Mouse (Mus musculus): ENCODE measurements around the gene Adam15.

Adam15 gene

DNA sequence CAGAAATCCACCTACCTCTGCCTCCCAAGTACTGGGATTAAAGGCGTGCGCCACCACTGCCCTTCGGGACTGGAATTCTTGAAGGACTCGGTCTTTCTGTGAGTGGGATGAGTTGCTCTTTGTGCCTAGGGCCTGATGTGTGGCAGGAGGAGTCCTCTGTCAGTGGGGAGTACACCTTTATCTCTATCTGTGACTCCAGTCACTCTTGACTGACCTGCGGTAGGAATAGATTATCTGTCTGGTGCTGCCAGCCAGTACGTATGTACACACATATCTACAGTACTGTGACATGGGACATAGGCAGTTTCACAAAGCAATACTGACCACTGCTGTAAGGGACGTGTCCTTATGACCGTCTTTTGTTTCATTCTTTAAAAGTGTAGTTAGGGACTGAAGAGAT is 23.9 kb downstream of the Adam15 start:
- DNase-seq (ENCODE audit: low read depth, low spot score): no peak

DNA sequence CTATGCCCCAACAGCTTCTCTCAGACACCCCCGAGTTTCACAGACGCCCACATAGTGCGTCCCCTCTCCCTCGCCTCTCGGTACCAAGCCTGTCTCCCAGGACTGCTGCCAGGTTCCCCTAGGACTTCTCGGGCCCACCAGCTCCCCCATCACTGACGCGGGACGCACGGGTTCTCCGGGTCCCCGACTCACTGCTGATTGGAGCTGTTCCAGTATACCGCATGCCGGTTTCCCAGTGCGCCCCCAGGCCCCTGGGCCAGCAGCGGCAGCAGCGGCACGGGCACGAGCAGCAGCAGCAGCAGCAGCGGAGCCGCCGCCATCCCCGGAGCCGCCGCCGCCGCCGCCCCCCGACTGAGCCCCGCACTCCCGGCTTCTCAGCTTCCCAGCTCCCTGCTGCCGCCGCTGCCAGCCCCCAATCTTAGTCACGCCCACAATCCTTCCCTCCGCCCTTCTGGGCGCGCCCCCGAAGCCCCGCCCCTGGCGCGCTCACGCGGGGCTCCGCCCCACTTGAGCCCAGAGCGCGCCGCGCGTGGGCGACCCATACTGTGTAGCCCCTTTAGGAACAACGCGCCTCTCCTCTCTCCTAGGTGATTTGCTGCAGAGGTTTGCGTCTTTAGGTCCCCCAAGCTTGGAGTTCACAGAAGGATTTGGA is 27.2 kb downstream of the Adam15 start, which contains the start of gene Efna3:
Efna3 (minus strand) TSS at position 452 of the 652 bp plus-strand sequence.
- DNase-seq (ENCODE audit: low read depth, low spot score): peak; percentile 78

DNA sequence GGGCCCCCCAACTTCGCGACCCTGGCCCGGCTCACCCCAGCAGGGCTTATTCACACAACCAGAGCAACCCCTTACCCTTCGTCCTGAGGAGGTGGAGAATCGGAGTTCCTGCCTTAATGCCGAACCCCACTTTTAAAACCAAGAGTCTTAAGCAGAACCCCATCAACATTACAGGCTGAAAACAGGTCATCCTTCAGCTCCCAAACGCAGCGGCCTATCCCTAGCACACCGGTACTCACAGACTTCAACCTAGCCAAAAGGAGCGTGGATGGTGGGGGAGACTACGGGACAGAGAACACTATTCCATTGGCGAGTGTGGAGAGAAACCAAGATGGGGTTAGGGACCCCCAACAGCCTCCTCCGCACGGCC is 27.7 kb downstream of the Adam15 start:
- DNase-seq (ENCODE audit: low read depth, low spot score): no peak

DNA sequence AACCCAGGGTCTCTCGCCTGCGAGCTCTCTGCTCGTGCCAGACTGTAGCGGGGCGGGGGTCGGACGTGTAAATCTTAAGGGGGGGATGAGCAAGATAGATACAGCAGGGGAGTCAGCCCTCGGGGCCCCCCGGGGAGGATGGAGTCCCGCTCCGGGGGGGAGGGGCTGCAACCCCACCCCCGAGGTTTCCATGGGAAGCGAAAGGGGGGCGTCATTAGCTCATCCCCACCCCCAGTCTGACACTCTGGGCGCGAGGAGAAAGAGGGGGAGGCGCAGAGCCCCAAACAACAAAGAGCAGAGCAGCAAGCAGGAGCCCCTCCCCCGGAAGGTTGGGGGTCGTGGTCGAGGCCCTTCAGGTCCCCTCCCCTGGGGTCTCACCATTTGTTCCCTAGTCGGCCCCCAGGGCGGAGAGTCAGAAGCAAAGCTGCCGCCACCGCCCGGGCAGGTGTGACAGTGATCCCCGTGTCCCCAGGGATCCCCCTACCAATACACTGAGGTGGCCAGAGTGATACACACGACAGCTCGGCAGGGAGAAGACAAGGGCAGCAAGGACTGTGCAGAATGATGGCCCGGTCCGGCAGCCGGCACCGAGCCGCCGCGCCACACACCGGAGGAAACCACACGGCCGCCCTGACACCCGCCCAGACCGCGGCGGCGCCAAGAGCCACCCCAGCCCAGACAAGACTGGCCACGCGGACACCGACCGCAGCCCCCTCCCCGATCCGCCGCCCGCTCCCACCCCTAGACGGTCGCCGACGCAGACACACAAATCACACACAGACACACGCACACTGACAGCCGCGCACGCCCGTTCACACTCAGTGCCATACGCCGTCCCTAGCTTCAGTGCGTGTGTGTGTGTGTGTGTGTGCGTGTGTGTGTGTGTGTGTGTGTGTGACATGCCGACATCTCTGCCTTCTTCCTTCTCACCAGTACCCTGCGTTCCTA is 28.3 kb downstream of the Adam15 start:
- no peak for DNase-seq (ENCODE audit: low read depth, low spot score)

DNA sequence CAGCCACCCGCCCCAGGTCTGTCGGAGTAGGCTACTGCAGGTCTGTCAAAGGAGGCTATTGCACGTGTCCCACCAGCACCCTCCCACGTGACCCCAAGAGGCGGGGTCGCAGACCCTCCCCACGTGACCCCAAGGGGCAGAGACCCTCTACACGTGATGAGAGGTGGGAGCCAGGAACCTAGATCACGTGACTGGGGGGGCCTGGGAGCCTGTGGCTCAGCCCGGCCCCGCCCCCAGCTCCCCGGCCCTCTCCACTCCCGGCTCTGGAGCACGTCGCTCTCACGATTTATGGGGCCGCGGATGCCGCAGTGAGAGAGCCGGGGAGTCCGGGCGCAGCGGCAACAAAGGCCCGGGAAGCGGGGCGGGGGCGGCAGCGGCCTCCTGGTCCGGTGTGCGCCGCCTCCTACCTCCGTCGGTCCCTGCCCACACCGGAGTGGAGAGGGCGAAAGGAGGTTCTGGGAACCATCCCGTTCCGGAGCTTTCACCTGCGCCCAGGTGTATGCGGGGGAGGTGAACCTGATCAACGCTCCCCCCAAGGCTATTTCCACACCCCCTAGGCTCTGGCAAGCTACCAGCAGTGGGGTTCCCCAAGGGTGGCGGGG is 29.1 kb downstream of the Adam15 start:
- peak; percentile 69 for DNase-seq (ENCODE audit: low read depth, low spot score)

DNA sequence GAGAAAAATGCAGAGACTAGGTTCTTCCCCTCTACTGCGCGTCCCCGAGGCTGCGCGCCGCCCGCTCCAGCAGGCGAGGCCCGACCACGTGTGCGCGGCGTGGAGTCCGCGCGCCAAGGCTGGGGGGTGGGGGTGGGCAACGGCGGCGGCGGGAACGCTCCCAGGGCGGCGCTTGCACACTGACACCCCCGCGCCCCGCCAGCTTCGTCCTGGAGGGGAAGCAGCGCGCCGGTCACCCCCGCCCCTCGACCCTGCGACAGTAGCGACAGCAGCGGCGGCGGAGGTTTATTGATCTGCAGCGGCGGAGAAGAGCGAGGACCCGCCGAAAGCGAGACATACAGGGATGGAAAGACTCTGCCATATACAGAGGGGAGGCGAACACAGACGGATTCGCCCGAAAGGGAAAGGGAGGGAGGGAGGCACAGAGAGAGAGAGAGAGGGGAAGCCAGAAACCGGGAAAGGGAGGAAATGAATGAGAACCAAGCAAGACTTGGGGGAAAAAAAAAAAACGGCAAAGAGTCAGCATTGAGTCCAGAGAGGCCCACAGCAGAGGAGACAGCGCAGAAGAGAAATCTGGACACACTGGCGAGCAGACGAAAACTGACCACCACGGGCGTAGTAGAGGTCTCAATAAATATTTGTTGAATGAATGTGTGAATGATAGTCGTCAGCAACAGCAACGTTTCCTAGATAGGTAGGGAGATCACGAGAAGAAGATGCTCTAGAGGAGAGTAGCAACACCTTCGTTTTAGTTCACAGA is 30.0 kb downstream of the Adam15 start:
- DNase-seq (ENCODE audit: low read depth, low spot score): no peak

DNA sequence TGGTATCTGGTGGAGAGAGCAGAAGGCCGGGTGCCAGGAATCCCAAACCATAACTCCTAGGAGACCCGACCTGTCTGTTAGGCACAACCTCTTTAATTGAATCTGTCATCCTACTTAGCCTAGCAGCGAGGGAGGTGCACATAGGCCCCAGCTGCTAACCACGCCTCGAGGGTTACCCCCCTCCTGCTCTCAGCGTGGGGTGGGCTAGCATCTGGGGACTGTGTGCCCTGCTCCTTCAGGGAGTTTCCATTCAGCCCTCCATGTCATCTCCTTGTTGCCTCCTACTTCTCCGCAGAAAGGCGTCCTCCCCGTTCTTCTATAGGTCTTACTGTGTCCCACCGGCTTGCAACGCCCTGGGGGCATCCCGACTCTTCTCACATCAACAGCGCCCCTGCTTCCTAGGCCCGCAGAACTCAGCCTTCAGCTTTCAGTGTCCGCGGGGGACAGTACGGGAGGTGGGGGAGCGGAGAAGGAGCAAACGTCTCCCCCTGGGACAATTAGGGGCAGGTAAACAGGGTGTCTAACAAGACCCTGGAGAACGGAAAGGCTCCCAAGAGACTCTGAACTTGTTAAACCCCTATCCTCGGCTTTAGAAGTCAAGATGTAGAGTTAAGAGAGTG is 30.7 kb downstream of the Adam15 start:
- no peak for DNase-seq (ENCODE audit: low read depth, low spot score)

DNA sequence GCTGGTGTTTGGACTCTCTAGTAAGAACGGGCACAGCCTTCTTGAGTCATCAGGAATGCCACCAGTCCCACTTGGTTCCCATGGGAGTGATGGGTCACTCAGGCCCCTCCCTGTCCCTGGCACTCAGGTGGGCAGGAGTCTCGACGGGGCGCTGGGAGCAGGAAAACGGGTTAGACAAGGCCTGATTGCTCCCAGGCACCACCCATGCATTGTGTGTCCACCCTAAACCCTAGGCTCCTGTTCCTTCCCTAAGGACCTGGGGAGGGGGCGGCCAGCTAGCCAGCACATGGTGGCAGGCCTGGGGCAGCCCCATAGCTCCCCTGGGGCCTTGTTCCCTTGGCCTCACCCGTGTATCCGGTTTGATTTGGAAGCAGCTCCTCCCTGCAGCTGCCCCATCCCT is 31.5 kb downstream of the Adam15 start:
- DNase-seq (ENCODE audit: low read depth, low spot score): no peak

DNA sequence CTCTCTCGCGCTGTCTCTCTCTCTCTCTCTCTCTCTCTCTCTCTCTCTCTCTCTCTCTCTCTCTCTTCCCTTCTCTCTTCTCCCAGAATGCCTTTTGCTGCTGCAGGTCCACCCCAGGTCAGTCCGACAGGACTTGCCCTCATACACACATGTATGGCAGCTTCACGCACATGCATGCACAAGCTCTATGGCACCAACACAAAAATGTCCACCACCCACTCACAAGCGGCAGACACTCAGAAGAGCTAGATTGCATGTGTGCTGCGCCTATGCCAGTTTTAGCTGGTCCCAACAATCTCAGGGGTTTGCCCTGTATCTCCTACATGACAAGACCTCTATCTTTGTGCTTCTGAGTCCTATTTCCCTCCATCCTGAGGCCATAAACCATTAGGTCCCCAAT is 32.5 kb downstream of the Adam15 start:
- DNase-seq (ENCODE audit: low read depth, low spot score): no peak

DNA sequence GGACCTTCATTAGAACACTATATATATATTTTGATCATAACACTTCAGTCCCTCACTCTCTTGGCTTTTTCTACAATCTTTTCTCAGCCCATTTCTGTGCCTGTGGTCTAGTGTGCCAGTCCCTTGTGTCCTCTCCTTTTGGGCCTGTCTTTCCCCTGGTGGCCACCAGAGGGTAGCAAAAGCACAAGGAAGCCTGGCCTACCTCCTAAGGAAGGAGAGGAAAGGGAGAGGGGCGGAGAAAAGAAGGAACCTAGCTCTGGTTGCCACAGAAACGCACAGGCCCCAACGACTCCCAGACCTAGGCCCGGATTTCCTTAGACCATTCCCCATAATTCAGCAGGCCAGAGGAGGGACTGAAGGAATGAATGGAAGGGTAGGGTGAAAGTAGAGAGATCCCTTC is 33.0 kb downstream of the Adam15 start:
- peak; percentile 87 for DNase-seq (ENCODE audit: low read depth, low spot score)

DNA sequence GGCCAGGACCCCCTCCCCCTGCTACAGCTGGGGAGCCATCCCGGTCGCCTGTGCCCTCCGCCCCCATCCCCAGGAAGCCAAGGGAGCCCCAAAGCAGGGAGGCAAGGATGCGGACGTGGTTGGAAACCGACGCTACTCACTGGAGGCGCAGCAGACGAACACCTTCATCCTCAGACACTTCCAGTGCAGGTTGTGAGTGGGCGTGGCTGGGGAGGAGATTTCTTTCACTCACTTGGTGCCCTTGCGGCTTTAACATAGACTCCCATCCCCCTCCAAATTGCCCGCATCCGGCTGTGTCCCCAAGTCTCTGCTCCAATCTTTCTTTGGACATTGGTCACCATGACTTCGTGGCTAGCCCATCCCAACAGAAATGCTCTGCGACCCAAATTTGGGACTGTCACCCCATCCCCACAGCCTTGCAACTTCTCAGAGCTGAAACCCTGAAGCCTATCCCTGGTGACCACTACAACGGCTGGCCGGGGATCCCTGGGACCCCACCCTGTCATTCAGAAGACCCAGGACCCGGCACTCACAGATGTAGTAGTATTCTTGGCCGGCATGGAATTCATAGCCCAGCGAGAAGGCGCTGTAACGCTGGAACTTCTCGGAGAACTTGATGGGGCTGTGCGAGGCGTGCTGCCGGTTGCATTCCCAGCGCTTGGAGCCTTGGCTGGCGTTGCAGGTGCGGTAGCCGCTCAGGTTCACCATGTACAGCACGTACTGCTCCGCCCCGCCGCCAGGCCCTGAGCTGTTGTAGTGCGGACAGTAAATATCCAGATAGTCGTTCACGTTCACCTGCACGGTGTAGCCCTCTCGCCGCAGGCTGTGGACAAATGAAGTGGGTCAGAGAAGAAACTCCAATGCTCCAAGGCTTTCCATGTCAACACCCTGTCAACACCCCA is 33.6 kb downstream of the Adam15 start:
- no peak for DNase-seq (ENCODE audit: low read depth, low spot score)

DNA sequence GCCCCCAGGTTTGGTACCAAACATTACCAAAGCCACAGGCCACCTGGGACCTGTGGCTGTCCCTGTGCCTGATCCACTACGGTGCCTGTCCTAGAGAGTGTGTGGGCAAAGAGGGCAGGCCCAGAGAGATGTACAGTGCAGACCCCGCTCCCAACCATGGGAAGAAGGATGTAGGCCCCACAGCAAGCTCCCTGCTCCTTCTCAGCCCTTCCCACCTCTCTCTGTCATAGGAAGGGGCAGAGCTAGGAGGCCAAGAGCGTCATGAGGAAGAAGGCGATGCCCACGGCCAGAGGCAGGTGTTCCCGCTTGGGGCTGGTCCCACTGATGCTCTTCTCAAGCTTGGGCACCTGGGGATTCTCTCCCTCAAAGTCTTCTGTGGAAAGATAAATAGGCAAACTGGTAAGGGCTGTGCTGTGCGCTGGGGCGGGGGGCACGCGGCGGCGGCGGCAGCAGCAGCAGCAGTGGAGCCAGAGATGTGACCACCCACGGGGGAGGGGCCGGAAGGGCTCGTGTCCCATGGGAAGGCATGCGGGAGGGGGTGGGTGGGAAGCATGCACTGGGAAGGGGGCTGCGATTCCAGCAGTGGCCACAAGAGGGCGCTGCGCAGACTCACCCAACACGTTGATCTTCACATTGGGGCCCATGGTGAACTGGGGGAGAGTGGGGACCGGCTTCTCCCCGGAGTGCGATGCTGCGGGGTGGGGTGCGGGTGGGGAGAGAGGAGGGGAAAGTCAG is 34.4 kb downstream of the Adam15 start:
- DNase-seq (ENCODE audit: low read depth, low spot score): peak; percentile 69

DNA sequence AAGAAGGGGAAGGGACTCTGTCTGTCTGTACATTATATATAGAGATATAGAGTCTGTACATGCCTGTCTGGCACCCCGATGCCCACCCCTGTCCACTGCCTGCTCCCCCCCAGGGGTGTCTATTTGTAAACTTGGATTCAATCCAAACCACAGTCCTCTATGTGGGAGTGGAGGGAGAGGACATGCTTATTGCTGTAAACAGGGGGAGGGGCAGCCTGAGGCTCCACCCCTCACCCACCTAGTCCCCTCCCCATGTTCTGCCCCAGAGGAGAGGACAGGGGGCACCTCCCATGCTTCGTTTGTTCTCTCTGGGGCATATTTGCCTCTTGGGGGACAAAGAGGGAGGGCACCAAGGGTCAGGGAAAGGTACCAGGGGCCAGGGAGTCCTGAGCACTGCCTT is 35.0 kb downstream of the Adam15 start:
- DNase-seq (ENCODE audit: low read depth, low spot score): no peak

DNA sequence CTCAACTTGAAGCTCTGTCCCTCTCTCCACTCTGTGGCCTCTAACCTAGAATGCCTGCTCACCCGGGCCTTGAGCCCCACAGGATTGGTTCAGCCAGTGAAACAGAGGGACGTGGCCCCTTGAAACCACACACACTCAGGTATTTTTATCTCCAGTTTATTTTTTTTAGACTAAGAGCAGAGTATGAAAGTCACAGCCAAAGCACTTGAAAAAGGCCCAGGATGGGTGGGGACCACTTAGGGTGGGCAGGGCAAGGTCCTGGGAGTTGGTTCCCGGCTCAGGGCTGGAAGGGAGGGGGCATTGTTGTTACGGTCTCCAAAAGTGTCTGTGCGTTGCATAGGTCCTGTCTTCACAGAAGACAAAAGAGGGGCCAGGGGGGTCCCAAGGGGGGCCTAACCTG is 35.5 kb downstream of the Adam15 start:
- DNase-seq (ENCODE audit: low read depth, low spot score): no peak

DNA sequence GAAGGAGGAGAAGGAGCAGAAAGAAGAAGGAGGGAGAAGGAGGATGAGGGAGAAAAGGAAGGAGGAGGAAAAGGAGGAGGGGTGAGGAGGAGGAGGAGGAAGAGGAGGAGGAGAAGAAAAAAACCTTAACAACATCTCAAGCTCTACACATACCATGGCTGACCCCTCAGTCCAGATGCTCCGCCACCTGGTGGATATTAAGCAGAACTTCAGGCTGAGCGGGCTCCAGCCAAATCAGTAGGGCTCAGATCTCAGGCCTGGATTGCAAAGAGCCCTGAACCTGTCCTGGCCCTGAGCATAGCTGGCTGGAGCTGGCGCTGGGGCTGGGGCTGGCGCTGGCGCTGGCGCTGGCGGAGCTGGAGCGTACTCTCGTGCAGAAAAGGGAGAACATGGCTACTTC is 41.7 kb downstream of the Adam15 start:
- DNase-seq (ENCODE audit: low read depth, low spot score): peak; percentile 64

DNA sequence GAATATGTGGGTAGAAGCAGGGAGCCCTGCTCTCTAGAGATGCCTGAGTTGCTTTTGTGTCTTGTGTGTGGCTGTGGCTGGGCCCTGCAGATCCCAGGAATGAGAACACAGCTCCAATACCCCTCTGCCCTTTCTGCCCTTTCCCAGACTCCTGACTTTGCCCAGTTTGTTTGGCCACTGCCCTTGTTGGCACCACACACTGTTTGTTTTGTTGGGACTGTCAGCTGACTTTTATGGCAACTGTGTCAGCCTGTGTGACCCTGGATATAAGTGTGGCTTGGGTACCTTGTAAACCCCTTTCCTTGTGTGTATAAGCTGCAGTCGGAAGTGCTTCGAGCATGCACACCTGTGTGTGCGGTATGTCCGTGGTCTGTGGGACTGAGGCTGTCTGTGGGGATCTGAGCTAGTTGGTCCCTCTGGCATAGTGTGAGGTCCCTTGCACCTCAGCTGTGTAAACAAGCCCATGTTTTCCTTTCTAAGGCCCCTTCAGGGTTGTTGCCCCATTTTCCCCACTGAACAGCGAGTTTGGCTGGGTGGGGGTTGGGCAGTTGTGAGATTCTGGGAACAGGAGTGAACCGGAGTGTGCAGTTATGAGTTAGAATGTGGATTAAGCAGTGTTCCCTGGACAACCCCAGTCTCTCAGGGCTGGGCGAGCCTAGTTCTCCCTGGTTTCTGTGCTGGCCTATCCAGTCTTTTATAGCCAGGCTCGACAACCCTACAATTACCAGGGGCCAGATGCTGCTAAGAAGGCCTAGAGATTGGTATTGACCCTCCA is 44.1 kb downstream of the Adam15 start:
- DNase-seq (ENCODE audit: low read depth, low spot score): no peak

DNA sequence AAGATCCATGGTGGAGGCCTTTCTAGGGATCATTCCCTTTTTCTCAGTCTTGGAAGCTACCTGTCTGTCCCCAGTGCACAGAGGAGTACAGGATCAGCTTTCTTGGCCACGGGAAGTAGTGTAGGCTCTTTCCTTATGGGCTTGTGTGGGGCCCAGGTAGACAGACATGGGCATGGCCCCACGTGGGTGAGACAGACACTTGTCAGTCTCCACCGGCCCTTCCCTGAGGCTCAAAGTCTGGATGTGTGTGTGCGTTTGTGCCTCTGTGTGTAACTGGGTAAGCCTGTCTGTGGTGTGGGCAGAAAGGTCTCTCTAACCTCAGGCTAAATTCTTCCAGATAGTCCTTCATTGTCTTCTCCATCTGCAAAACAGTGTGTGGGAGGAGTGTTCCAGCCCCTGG is 44.7 kb downstream of the Adam15 start:
- DNase-seq (ENCODE audit: low read depth, low spot score): no peak

DNA sequence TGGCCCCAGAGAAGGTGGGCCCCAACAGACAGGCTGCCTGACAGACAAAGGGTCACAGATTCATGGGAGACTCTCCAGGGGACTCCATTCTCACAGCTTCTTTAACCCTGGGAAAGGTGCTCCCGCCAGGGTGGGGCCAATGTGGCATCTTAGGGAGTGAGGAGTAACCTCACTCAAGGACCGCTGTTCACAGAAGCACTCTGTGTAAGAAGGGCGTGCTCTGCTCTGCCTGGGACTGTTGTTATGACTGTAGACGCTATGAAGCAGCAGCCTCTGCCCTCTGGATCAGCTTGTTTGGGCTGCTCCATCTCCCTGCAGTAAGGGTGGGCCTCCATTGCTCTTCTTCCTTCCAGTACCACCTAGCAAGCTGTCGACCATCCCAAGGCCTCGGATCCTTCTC is 45.4 kb downstream of the Adam15 start:
- DNase-seq (ENCODE audit: low read depth, low spot score): no peak

DNA sequence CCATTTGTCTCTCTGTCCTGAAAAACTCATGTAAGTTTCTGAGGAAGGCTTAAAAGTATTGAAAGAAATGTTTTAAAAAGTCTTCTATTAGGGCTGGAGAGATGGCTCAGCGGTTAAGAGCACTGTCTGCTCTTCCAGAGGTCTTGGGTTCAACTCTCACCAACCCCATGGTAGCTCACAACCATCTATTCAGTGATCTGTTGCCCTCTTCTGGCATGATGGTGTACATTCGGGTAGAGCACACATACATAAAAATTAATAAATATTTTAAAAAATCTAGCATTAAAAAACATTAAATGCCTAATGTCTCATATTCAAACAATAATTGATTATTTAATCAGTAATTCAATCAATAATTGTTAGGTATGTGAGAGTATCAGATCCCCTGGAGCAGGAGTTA is 49.3 kb downstream of the Adam15 start:
- DNase-seq (ENCODE audit: low read depth, low spot score): no peak
